Mouse (Mus musculus) neural tube, embryonic 12.5 days (tissue): ENCODE measurements around the gene Tmcc1. TPM values are rescaled to one million over a fixed set of nuclear protein-coding genes. Genes with fewer than 3 reads are reported as not detected.

Source experiments
- ATAC-seq: fragments of 200-750 bp; cut with Nextera tagmentation; 2 replicates; pipeline ENCODE4 v1.8.0; 2017; ENCODE audit warnings: low read depth, mild to moderate bottlenecking, moderate TSS enrichment, moderate library complexity; ENCODE audit not compliant: low FRiP score
- H3K27ac ChIP-seq: fragments of 300-500 bp; sonication (generic); 2 replicates; pipeline ENCODE4 v1.5.1; 2016
- H3K27me3 ChIP-seq: fragments of 300-500 bp; sonication (generic); replicated peaks from 2 replicates; pipeline ENCODE4 v1.6.1; 2016; ENCODE audit warnings: mild to moderate bottlenecking
- H3K36me3 ChIP-seq: fragments of 300-500 bp; sonication (generic); 2 replicates; pipeline ENCODE4 v1.6.1; 2016; ENCODE audit warnings: mild to moderate bottlenecking
- H3K4me1 ChIP-seq: fragments of 300-500 bp; sonication (generic); 2 replicates; pipeline ENCODE4 v1.6.1; 2016
- H3K4me2 ChIP-seq: fragments of 300-500 bp; sonication (generic); replicated peaks from 2 replicates; pipeline ENCODE4 v1.6.1; 2016; ENCODE audit warnings: mild to moderate bottlenecking
- H3K4me3 ChIP-seq: fragments of 300-500 bp; sonication (generic); 2 replicates; pipeline ENCODE4 v1.5.1; 2016
- H3K9ac ChIP-seq: fragments of 300-500 bp; sonication (generic); 2 replicates; pipeline ENCODE4 v1.6.1; 2016; ENCODE audit warnings: mild to moderate bottlenecking
- H3K9me3 ChIP-seq: fragments of 300-500 bp; sonication (generic); 2 replicates; pipeline ENCODE4 v1.6.1; 2016; ENCODE audit warnings: mild to moderate bottlenecking
- WGBS: fragments of 180-500 bp; shearing (Covaris S2); methylation state at CpG from one replicate; pipeline ENCODE4 v1.1.7; 2016; 5-methylcytosine and 5-hydroxymethylcytosine counted together
- polyA plus RNA-seq: library from polyadenylated mRNA; unstranded; fragments of >200 nt; fragmentation: Nextera tagmentation; extraction: Ambion mirVana; gene quantifications from 2 replicates; pipeline ENCODE4 v1.2.1, GENCODE M21; 2016

The Tmcc1 gene
- polyA plus RNA-seq, 1 experiment from 2014 or later, result 27.1 TPM

DNA sequence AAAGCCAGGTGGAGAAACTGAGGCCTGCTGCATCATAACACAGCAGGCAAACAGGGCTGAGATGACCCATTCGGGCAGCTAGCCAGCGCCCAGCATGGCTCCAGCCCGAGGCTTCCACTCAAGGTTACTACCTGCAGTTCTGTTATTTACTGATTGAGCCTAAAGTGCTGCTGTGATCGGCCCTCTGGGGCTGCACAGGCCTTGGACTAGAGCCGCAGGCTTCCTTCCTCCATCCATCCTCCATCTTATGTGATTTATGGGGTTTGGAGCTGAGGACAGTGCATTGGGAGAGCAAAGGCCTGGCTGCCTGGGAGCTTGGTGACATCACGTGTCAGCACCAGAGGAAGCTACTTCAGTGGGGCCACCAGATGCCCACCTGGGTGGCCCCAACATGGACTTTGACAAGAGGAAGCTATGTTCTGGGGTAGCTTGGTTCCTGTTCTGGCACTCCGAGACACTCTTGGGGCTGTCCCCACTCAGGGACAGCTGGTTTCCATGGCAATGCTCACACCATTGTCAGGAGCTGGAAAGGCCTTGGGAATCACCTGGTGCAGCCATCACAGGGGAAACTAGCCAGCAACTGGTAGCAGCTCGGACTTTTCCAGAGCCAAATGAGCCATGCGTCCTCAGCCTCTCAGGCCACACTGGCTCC is 206.1 kb downstream of the Tmcc1 start:
- peaks cover 19% of the 10 kb centered on the region for H3K27me3 ChIP-seq
- no peak for ATAC-seq
- WGBS, result 38% methylated on average over 9 of the region's 9 CpGs
- H3K36me3 ChIP-seq, result no peaks in the 10 kb centered on the region
- H3K4me3 ChIP-seq, result no peak overlapping the region
- H3K9ac ChIP-seq, result 0 out of 2 replicates have a peak overlapping the region, but pooled peaks have one; percentile 21
- no peak overlapping the region for H3K27ac ChIP-seq
- peak overlapping the region; percentile 38 for H3K4me2 ChIP-seq
- peaks cover 53% of the 10 kb centered on the region for H3K4me1 ChIP-seq
- no peaks in the 10 kb centered on the region for H3K9me3 ChIP-seq

GRCm38 (mm10) chr6:115986472-115987095 is 206.7 kb downstream of the Tmcc1 start:
- no peak for ATAC-seq
- Histone ChIP-seq H3K27ac (no peak overlapping the region), H3K4me1 (peaks cover 47% of the 10 kb centered on the region), H3K9ac (0 out of 2 replicates have a peak overlapping the region, but pooled peaks have one; percentile 21), H3K36me3 (no peaks in the 10 kb centered on the region), H3K9me3 (no peaks in the 10 kb centered on the region), H3K27me3 (peaks cover 13% of the 10 kb centered on the region), H3K4me2 (peak overlapping the region; percentile 38), H3K4me3 (no peak overlapping the region)
- WGBS, result 43% methylated on average over 12 of the region's 12 CpGs

GRCm38 (mm10) chr6:115985622-115986021 is 207.7 kb downstream of the Tmcc1 start:
- 67% methylated on average over 9 of the region's 9 CpGs for WGBS
- ATAC-seq, result no peak
- Histone ChIP-seq H3K9me3 (no peaks in the 10 kb centered on the region), H3K4me1 (peaks cover 42% of the 10 kb centered on the region), H3K27me3 (0 out of 2 replicates have a peak, but pooled peaks cover 4% of the 10 kb centered on the region), H3K36me3 (no peaks in the 10 kb centered on the region), H3K4me2 (peak overlapping the region; percentile 38; the same call in 1 of the 2 replicates), H3K9ac (0 out of 2 replicates have a peak overlapping the region, but pooled peaks have one; percentile 21), H3K27ac (no peak overlapping the region), H3K4me3 (no peak overlapping the region)

DNA sequence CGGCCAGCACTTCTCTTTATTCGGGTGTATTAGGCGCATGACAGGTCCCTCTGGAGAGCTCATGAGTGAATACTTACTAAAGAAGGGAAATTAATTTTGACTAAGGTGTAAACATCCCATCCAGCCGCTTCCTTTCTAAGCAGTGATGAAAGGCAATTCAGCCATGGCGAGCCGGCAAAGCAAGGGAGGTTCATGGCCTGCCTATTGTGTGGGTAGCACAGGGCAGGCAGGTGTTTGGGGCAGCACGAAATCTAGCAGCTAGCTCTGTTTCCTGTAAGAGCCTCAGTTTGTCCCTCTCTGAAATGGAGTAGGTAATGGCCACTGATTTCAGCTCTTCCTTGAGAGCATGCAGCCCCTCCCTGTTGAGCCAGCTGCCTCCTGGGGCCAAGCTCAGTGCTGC is 208.7 kb downstream of the Tmcc1 start:
- no peak overlapping the region for H3K9ac ChIP-seq
- no peak overlapping the region for H3K4me3 ChIP-seq
- H3K4me2 ChIP-seq, result no peak overlapping the region
- H3K27ac ChIP-seq, result no peak overlapping the region
- no peak for ATAC-seq
- peaks cover 42% of the 10 kb centered on the region for H3K4me1 ChIP-seq
- 58% methylated on average over 7 of the region's 7 CpGs for WGBS
- H3K9me3 ChIP-seq, result no peaks in the 10 kb centered on the region
- no peaks in the 10 kb centered on the region for H3K27me3 ChIP-seq
- H3K36me3 ChIP-seq, result no peaks in the 10 kb centered on the region

GRCm38 (mm10) chr6:115983306-115984038 is 209.8 kb downstream of the Tmcc1 start:
- Histone ChIP-seq H3K4me1 (peaks cover 42% of the 10 kb centered on the region), H3K36me3 (no peaks in the 10 kb centered on the region), H3K4me3 (no peak overlapping the region), H3K27me3 (no peaks in the 10 kb centered on the region), H3K9ac (no peak overlapping the region), H3K4me2 (no peak overlapping the region), H3K9me3 (no peaks in the 10 kb centered on the region), H3K27ac (no peak overlapping the region)
- 0 out of 2 replicates have a peak, but pooled peaks have one; percentile 5 for ATAC-seq
- 32% methylated on average over 12 of the region's 12 CpGs for WGBS

- ATAC-seq, result no peak
These were observed 210.4 kb downstream of the Tmcc1 start for GRCm38 (mm10) chr6:115982889-115983288.

DNA sequence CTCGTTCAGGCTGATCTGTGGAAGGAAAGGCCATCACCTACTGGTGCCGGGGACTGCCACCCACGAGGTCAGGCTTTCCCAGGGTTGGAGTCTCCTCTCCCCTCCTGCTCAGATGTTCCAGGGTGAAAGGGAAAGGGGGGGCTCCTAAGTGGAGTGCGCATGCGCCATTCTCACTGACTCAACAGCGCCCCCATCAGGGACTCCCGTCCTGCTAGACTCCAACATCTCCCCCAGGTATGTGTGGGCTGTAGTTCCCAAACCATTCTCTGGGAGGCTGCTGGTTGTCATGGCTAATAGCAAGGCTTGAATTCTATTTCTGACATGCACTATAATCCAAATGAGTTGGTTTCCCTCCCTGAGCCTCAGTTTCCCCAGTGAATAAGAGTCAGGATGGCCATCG is 214.7 kb downstream of the Tmcc1 start:
- no peak overlapping the region for H3K4me3 ChIP-seq
- H3K27me3 ChIP-seq, result no peaks in the 10 kb centered on the region
- peaks cover under 1% of the 10 kb centered on the region; the same call in 1 of the 2 replicates for H3K4me1 ChIP-seq
- H3K9me3 ChIP-seq, result no peaks in the 10 kb centered on the region
- H3K4me2 ChIP-seq, result no peak overlapping the region
- no peak overlapping the region for H3K9ac ChIP-seq
- no peak overlapping the region for H3K27ac ChIP-seq
- WGBS, result 71% methylated on average over 8 of the region's 8 CpGs
- ATAC-seq, result no peak
- H3K36me3 ChIP-seq, result 0 out of 2 replicates have a peak, but pooled peaks cover 4% of the 10 kb centered on the region

More at GRCm38 (mm10) chr6:115982889-115983288, 210.4 kb downstream of the Tmcc1 start:
- Histone ChIP-seq H3K9ac (no peak overlapping the region), H3K4me3 (no peak overlapping the region), H3K27ac (no peak overlapping the region), H3K27me3 (no peaks in the 10 kb centered on the region), H3K9me3 (no peaks in the 10 kb centered on the region), H3K4me2 (no peak overlapping the region), H3K4me1 (peaks cover 42% of the 10 kb centered on the region), H3K36me3 (no peaks in the 10 kb centered on the region)
- WGBS, result 49% methylated on average over 7 of the region's 7 CpGs

DNA sequence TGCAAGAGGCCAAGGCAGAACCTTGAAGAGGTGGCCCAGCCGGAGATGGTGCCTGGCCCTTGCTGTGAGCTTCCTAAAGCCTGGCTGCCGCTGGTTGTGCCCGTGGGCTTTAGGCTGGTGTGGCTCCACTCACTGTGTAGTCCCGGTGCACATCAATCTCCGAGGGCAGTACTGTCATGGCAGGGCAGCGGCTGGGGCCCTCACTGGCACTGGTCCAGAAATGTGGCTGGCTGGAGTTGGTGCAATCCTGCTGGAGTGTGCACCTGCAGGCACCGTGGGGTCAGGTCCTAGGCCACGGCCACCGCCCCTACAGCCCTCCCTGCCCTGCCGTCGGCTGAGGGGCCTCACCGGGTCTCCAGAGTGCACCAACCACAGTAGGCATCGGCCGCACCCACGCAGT is 215.5 kb downstream of the Tmcc1 start:
- Histone ChIP-seq H3K36me3 (0 out of 2 replicates have a peak, but pooled peaks cover 4% of the 10 kb centered on the region), H3K9ac (no peak overlapping the region), H3K27me3 (no peaks in the 10 kb centered on the region), H3K27ac (no peak overlapping the region), H3K4me1 (no peaks in the 10 kb centered on the region), H3K4me2 (no peak overlapping the region), H3K9me3 (no peaks in the 10 kb centered on the region), H3K4me3 (no peak overlapping the region)
- WGBS, result 85% methylated on average over 15 of the region's 15 CpGs
- no peak for ATAC-seq

DNA sequence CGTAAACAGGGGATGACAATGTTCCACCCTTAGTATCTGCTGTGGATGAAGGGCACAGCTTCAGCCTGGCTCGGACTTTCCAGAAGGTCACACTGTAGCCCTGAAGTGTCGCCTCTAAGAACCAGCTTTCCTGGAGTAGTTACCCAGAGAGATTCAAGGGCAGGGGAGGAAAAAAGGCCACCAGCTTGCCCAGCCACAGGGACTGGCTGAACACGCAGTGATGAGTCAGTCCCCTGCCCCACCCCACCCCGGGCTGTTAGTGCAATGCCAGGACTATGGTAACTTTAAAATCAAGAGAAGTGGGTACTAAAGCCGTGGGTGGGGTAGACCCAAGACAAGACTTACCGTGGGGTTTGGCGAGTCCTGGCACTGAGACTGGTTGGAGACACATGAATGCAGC is 217.7 kb downstream of the Tmcc1 start:
- no peak for ATAC-seq
- Histone ChIP-seq H3K9me3 (no peaks in the 10 kb centered on the region), H3K36me3 (0 out of 2 replicates have a peak, but pooled peaks cover 4% of the 10 kb centered on the region), H3K27me3 (no peaks in the 10 kb centered on the region), H3K9ac (no peak overlapping the region), H3K27ac (no peak overlapping the region), H3K4me1 (peaks cover 13% of the 10 kb centered on the region), H3K4me3 (no peak overlapping the region), H3K4me2 (no peak overlapping the region)
- 86% methylated on average over 8 of the region's 8 CpGs for WGBS

DNA sequence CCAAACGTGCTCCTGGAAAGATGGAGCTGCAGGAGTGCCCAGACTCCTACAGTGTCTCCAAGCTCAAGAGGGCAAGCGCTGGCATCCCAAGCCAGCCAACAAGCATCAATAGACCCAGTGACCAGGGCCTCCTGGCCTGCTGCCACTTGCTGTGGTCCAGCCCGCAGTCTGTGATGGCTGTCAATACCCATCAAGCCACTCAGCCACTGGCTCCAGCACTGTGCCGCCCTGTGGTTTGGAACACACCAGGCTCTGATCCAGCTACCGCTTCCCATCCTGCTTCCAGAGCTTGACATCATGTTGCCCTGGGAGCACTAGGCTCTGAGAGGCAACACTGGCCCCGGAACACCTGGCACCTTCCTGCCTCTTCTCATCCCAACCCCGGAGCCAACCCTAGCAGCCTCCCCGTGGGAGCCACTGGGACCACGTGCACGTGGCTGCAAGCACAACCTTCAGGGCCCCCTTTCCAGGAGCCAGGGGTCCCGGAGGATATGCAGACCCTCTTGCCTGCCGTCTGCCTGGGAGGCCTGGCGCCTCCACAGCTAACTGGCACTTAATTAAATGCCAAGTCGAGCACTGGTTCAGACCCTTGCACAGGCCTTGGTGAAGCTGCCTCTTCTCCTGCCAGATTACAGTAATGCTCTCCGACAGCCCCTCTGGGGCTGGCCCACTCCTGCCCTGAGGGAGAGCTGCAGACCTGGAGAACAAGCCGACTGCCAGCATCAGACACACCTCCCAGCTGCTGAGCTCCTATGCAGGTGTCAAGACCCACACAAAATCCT is 219.2 kb downstream of the Tmcc1 start:
- Histone ChIP-seq H3K36me3 (0 out of 2 replicates have a peak, but pooled peaks cover 4% of the 10 kb centered on the region), H3K27me3 (no peaks in the 10 kb centered on the region), H3K4me3 (no peak overlapping the region), H3K9ac (no peak overlapping the region), H3K4me2 (no peak overlapping the region), H3K9me3 (no peaks in the 10 kb centered on the region), H3K27ac (no peak overlapping the region), H3K4me1 (peaks cover 13% of the 10 kb centered on the region)
- 84% methylated on average over 16 of the region's 16 CpGs for WGBS
- ATAC-seq, result no peak

- 88% methylated on average over 15 of the region's 15 CpGs for WGBS
- no peak overlapping the region for H3K27ac ChIP-seq
- no peak for ATAC-seq
- peaks cover 18% of the 10 kb centered on the region for H3K4me1 ChIP-seq
- no peak overlapping the region for H3K4me3 ChIP-seq
- no peaks in the 10 kb centered on the region for H3K9me3 ChIP-seq
- H3K4me2 ChIP-seq, result no peak overlapping the region
- H3K36me3 ChIP-seq, result 0 out of 2 replicates have a peak, but pooled peaks cover 4% of the 10 kb centered on the region
- H3K27me3 ChIP-seq, result no peaks in the 10 kb centered on the region
- H3K9ac ChIP-seq, result no peak overlapping the region
These were observed 220.0 kb downstream of the Tmcc1 start for GRCm38 (mm10) chr6:115973139-115973875.
